Mouse (Mus musculus): ENCODE measurements around the gene C1qtnf1. TPM values are rescaled to one million over a fixed set of nuclear protein-coding genes. Genes with fewer than 3 reads are reported as not detected.
A peak's percentile ranks its signal among the peaks of the same experiment; 100 is the strongest.
"Not testable (repeated sequence)": the region's sequence is repeated elsewhere in the genome, so short reads cannot be mapped to it uniquely, and the experiment has no call there.

C1qtnf1 gene
- 1 to 10 TPM in 1 of 26 experiments, under 1 TPM in 4, not detected in 21; 0.29 to 2.2 (median 0.38) TPM for total RNA-seq (2018; cell fraction: chromatin; rRNA removed)
- total RNA-seq (2018; cell fraction: cytosol; rRNA removed), result 1 to 10 TPM in 10 of 26 experiments, under 1 TPM in 16; 0.40 to 2.6 (median 0.70) TPM
- total RNA-seq (2018; cell fraction: nucleus; rRNA removed), result 1 to 10 TPM in 12 of 26 experiments, under 1 TPM in 11, not detected in 3; 0.28 to 2.8 (median 1.1) TPM
- polyA plus RNA-seq (2018), result 0.12 to 1.2 TPM (median 0.82 TPM) in 3 replicates

DNA sequence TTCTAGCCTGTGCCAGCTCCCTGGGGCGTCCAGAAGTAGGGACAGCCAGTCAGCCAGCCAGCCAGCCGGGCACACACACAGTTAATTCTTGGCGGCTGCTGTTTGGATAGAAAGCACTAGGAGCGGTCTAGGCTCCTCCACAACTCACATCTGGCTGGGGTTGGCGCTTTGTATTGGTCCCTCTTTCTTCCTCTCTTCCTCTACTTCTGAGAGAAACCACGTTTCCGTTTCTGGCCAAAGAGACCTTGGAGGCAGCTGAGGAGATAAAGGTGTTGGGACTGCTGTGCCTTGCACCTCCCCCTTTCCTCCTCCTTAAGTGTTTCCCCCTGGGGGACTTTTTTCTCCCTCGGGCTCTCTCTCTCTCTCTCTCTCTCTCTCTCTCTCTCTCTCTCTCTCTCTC is at the start of gene C1qtnf1:
C1qtnf1 (plus strand) TSS at position 218 of the 400 bp plus-strand sequence.
- H3K36me3 ChIP-seq (ENCODE audit: inconsistent target), result no peaks in the 10 kb centered on the region
- 18% methylated on average over 7 of the region's 8 CpGs for WGBS (ENCODE audit: missing documents)
- no peaks in the 10 kb centered on the region for H3K79me2 ChIP-seq (ENCODE audit: inconsistent target)
- H3K4me3 ChIP-seq (ENCODE audit: inconsistent target), result no peak within 1 kb of the TSS
- no peak within 1 kb of the TSS for H3K27ac ChIP-seq

DNA sequence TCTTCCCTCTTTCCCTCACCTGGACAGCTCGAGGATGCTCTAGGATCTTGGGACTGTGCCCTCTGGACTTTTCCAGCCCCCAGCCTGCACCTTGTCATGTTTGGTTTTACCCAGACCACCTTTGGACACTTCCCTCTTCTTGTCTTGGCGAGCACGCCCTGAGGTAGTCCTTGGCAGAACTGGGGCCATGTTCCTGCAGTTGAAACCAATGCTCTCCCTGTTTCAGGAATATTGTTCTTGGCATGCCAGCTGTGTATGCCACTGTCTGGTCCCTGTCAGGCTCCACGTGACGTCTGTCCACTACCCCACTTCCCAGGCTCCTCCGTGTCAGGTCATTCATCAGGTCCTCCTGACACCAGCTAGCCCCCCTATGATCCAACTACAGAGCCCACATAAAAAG is 49.3 kb upstream of the C1qtnf1 start:
- Histone ChIP-seq H3K27ac (no peak overlapping the region), H3K36me3 (ENCODE audit: inconsistent target) (no peaks in the 10 kb centered on the region), H3K4me3 (ENCODE audit: inconsistent target) (no peak overlapping the region), H3K79me2 (ENCODE audit: inconsistent target) (no peaks in the 10 kb centered on the region)
- WGBS (ENCODE audit: missing documents), result 88% methylated on average over 6 of the region's 6 CpGs

DNA sequence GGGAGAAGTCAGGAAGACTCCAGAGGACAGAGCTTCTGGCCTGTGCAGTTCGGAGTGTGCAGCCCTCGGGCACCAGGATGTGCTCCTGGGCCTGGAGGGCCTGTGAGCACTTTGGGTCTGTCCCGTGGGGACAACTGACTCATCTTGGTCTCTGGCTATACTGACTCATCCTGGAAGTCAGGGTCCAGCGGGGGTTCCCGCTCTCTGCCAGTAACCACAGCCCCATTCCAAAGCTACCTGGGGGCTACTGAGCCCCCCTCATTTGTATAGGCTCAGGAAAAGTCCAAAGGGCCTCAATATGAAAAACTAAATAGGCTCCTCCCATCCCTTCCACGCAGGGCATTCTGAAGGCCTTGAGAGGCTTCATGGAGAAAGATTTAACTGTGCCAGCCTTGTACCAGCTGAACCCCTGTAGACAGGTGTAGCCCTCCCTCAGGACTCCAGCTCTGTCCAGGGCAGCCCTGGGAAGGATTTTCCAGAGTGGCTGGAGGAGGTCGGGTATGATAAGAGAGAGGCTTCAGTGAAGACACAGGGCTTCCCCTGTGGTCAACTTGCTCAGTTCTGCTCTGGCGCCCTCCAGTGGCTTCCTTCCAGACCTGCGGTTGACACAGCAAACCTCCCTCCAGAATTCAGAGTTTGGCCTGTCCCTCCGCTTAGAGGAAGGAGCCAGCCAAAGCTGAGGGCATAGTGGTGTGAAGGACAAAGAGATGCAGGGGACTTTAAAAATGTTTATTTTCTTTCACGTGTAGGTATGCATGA is 48.6 kb upstream of the C1qtnf1 start:
- WGBS (ENCODE audit: missing documents), result 38% methylated on average over 11 of the region's 11 CpGs
- H3K27ac ChIP-seq, result peak overlapping the region; percentile 24; the same call in 1 of the 2 replicates

DNA sequence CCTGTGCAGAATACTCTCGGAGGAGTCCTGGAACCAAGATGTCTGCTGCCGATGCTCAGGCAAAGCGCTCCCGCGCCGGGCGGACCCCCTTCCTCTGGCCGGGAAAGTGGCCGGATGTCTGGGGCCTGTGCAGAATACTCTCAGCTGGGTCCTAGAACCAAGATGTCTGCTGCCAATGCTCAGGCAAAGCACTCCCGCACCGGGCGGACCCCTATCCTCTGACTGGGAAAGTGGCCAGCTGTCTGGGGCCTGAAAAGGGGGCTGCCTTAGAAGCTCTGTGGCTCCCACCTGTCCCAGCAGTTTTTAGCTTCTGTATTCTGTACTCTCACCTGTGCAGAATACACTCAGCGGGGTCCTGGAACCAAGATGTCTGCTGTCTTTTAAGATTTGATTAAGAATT is 40.2 kb upstream of the C1qtnf1 start:
- 88% methylated on average over 13 of the region's 13 CpGs for WGBS (ENCODE audit: missing documents)
- H3K27ac ChIP-seq; H3K79me2 ChIP-seq (ENCODE audit: inconsistent target); H3K36me3 ChIP-seq (ENCODE audit: inconsistent target); H3K4me3 ChIP-seq (ENCODE audit: inconsistent target): not testable (repeated sequence)

More for the DNA sequence above, 48.6 kb upstream of the C1qtnf1 start:
- H3K36me3 ChIP-seq (ENCODE audit: inconsistent target), result no peaks in the 10 kb centered on the region
- no peaks in the 10 kb centered on the region for H3K79me2 ChIP-seq (ENCODE audit: inconsistent target)
- H3K4me3 ChIP-seq (ENCODE audit: inconsistent target), result no peak overlapping the region

DNA sequence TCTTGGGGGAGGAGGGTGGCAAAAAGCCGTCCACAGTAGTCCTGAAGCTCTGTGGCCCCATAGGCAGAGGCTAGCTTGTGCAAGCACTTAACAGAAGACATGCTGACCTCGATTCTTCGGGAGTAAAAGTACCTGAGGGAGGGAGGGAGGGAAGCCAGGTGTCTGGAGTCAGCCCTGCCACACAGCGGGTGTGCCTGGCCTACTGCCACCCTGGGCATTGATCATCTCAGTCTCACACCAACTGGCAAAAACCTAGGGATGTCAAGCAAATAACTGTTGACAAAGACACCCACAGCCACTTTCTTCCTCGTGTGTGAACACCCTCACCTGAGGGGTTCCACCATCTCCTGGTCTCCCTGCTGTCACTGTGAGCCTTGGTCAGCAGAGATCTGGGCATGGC is 34.0 kb upstream of the C1qtnf1 start:
- no peak overlapping the region for H3K27ac ChIP-seq
- H3K4me3 ChIP-seq (ENCODE audit: inconsistent target), result no peak overlapping the region
- 88% methylated on average over 5 of the region's 5 CpGs for WGBS (ENCODE audit: missing documents)
- peaks cover 70% of the 10 kb centered on the region for H3K36me3 ChIP-seq (ENCODE audit: inconsistent target)
- peaks cover 12% of the 10 kb centered on the region; the same call in 1 of the 2 replicates for H3K79me2 ChIP-seq (ENCODE audit: inconsistent target)

DNA sequence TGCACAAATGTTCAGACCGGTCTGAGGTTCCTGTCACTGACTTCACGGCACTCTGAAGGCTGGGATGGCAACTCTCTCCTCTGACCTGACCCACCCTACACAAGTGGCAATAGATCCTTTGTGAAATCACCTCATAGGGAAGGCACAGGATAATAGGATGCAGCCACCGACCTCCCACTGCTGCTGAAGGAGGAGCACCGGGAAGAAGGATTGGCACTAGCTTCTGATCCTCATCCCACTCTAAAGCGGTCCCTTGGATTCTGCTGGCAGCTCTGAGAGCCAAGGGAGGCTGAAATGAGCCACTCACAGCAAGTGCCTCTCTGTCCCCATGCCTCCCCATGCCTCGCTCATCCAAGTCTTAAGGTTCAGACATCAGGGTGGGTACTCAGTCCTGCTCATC is 33.5 kb upstream of the C1qtnf1 start:
- WGBS (ENCODE audit: missing documents), result 96% methylated on average over 6 of the region's 6 CpGs
- Histone ChIP-seq H3K36me3 (ENCODE audit: inconsistent target) (peaks cover 75% of the 10 kb centered on the region), H3K4me3 (ENCODE audit: inconsistent target) (no peak overlapping the region)

DNA sequence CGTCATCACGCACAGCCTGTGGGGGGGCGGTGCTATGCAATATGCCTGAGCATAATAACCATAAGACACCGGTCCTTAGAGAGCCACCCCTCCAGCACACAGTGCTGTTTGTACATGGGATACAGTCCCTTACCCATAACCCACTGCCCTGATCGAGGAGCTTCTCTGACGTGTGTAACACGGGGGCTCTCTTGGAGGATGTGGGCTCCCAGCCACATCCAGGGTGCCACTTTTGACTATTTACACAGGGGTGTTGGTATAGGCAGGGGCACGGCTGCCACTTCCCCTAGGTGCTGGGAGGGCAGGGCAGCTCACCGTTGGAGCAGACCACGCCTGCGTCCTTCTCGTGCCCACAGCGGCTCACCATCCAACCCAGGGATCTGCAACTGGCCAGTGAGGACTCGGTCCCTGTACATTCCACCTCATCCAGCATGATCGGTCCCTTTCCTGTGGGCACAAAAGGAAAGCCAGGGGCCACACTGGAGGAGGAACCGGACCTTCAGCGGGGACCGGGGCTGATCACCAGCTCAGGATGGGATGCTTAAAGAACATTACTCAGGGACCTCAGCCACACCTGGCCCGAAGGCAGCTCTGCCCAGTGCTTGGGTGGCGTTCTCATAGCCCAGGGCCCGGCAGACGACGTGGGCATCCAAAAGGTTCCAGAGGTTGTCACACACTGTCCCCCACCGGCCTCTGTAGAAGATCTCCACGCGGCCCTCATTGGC is 30.0 kb upstream of the C1qtnf1 start:
- Histone ChIP-seq H3K27ac (no peak overlapping the region), H3K4me3 (ENCODE audit: inconsistent target) (no peak overlapping the region), H3K36me3 (ENCODE audit: inconsistent target) (peaks cover 75% of the 10 kb centered on the region), H3K79me2 (ENCODE audit: inconsistent target) (peaks cover 48% of the 10 kb centered on the region)
- WGBS (ENCODE audit: missing documents), result 96% methylated on average over 25 of the region's 26 CpGs

More for the DNA sequence above, 33.5 kb upstream of the C1qtnf1 start:
- Histone ChIP-seq H3K27ac (no peak overlapping the region), H3K79me2 (ENCODE audit: inconsistent target) (peaks cover 18% of the 10 kb centered on the region)

DNA sequence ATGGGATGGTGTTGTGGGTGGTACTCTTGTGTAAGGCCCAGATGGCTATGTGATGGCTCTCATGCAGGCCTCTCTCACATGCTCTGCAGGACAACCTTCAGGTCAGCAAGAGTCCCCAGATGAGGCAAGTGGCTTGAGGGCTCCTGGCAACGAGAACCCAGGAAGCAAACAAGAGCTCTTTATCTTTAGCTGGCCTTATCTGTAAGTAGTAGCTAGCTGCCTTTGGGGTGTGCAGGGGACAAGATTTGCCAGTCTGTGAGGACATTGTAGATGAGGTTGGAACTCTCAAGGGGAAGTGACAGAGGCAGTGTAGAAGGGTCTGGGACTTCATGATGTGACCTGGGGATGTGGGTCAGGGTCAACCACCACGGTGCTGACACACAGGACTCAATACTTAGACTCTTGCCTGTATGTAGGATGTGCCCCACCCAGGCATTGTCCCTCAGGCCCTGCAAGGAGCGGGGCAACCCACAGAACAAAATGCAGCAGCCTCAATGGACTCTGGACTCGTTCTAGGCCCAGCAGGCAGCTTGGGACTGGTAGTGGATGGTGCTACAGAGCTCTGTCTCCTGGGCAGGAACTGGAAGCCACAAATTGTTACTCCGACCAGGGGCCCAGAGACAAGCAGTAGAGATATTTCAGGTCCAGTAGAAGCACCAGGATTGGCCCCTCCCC is 28.0 kb upstream of the C1qtnf1 start:
- H3K27ac ChIP-seq, result peak overlapping the region; percentile 96
- H3K79me2 ChIP-seq (ENCODE audit: inconsistent target), result peaks cover 48% of the 10 kb centered on the region
- H3K36me3 ChIP-seq (ENCODE audit: inconsistent target), result peaks cover 54% of the 10 kb centered on the region
- peak overlapping the region; percentile 88 for H3K4me3 ChIP-seq (ENCODE audit: inconsistent target)
- WGBS (ENCODE audit: missing documents), result 40% methylated on average over 5 of the region's 5 CpGs

DNA sequence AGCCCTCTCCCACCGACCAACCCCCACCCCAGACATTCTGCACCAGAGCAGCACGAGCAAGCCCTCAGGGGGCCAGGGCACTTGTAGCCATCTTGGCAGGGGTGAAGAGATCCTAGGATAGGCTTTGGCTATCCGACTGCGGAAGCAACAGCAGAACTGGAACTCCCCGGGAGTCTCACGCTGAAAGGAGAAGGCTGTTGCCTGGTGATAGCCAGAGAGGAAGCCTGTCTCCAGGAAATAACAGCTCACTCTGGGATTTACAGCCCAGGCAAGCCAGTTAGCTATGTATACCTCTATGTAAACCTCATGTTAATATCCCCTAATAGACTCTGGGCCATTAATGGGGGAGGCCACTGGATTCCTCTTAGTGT is 27.5 kb upstream of the C1qtnf1 start:
- WGBS (ENCODE audit: missing documents), result 2% methylated on average over 6 of the region's 6 CpGs
- H3K79me2 ChIP-seq (ENCODE audit: inconsistent target), result peaks cover 48% of the 10 kb centered on the region
- peaks cover 49% of the 10 kb centered on the region for H3K36me3 ChIP-seq (ENCODE audit: inconsistent target)
- peak overlapping the region; percentile 96 for H3K27ac ChIP-seq
- peak overlapping the region; percentile 88 for H3K4me3 ChIP-seq (ENCODE audit: inconsistent target)

DNA sequence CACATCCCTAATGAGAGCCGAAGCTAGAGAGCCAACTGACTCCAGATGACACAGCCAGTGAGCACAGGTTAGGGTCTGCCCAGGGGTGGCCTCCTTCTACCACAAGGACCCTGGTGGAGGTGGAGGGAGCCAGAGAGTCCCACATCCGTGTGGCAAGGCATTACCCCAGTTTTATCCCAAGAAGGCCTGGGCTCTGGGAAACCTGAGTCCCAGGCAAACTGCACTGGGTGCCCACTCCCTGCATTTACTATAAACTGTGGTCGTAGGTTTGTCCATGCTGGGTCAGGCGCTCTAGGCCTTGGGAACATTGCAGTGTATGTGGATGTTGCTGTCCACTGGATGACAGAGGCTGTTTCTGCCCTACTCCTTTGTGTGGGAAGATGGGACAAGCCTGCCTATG is 26.8 kb upstream of the C1qtnf1 start:
- Histone ChIP-seq H3K27ac (peak overlapping the region; percentile 96), H3K4me3 (ENCODE audit: inconsistent target) (peak overlapping the region; percentile 88), H3K36me3 (ENCODE audit: inconsistent target) (peaks cover 45% of the 10 kb centered on the region), H3K79me2 (ENCODE audit: inconsistent target) (peaks cover 48% of the 10 kb centered on the region)
- WGBS (ENCODE audit: missing documents), result 15% methylated on average over 4 of the region's 4 CpGs

DNA sequence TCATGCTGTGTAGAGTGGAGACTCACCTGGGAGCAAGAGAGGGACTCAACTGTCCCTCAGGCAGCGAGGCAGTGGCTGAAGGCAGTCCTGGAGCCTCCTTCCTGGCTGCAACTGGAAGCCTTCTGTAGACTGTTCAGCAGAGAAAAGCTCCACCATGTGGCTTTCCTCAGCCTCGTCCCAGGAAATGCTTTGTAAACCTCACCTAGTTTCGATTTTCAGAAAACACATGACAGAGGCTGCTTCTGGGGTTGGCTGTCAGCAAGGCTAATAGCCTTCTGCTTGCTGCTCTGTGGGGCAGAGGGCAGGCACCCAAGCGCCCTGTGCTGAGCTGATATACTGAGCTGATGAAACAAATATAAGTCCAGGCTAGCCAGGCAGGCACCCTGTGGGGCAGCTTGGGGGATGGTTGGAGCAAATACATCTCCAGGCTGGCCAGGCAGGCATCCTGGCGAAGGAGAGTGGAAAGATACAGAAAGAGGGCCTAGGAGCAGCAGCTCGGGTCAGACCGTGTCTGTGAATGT is 26.2 kb upstream of the C1qtnf1 start, which contains the start of gene Lgals3bp:
Lgals3bp (minus strand) TSS at position 333 of the 521 bp plus-strand sequence.
- 17% methylated on average over 7 of the region's 7 CpGs for WGBS (ENCODE audit: missing documents)
- peaks cover 45% of the 10 kb centered on the region for H3K36me3 ChIP-seq (ENCODE audit: inconsistent target)
- H3K79me2 ChIP-seq (ENCODE audit: inconsistent target), result peaks cover 48% of the 10 kb centered on the region
- peak within 1 kb of the TSS; percentile 88 for H3K4me3 ChIP-seq (ENCODE audit: inconsistent target)
- H3K27ac ChIP-seq, result peak within 1 kb of the TSS; percentile 96

DNA sequence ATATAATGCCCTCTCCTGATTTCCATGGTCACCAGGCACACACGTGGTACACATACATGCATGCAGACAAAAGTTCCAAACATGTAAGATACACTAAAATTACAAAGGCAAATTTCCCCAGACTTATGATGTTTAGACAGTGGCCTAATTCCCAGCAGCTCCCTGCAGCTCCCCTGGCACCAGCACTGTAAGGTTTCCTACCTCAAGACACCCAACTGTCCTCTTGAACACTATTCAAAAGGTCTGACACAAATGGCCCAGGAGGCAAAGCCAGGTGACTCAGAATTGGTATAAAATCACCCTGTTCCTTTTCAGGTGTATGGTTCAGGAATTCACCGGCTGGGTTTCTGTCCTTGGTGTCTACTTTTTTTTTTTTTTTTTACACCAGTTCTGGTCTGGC is 24.8 kb upstream of the C1qtnf1 start:
- 94% methylated on average over 2 of the region's 2 CpGs for WGBS (ENCODE audit: missing documents)
- H3K27ac ChIP-seq, result no peak overlapping the region
- no peak overlapping the region for H3K4me3 ChIP-seq (ENCODE audit: inconsistent target)
- H3K36me3 ChIP-seq (ENCODE audit: inconsistent target), result peaks cover 45% of the 10 kb centered on the region
- peaks cover 44% of the 10 kb centered on the region for H3K79me2 ChIP-seq (ENCODE audit: inconsistent target)

DNA sequence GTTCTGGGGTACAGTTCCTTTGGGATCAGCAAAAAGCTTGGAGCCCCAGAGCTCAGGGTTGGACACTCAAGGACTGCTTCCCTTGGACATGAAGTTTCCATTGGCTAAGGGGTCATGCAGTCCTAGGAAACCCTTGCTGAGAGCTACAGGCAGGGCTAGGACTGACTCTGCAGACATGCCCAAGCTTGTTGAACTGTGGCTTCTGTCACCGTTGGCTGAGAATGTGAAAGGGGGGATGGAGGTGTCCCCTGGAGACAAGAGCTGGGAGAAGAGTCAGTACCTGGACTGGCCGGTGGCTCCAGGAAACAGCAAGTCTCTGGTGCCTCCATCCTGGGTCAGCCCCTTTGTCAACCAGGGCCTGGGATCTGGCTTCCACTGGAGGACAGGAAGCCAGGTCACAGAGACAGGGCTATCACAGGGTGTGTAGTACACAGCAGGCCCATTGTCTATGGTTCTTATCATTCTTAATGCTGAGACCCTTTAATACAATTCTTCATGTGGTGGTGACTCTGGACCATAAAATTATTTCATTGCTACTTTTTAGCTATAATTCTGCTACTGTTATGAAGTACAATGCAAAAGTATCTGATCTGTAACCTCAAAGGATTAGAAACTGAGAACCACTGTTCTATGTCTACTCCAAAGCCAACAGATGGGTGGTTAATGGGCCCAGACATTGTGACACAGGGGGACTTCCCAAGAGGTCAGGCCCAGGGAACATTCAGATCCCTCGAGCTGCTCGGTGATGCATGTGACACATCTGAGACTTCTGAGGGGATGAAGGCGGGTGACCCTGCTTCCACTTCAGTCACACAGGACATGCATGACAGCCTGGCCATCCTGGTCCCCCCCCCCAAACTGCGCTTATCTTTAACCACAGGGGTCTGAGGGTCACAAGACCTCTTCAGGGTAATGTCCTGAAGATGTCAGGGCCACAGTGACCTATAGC is 23.8 kb upstream of the C1qtnf1 start:
- peaks cover 34% of the 10 kb centered on the region for H3K79me2 ChIP-seq (ENCODE audit: inconsistent target)
- peaks cover 45% of the 10 kb centered on the region for H3K36me3 ChIP-seq (ENCODE audit: inconsistent target)
- WGBS (ENCODE audit: missing documents), result 86% methylated on average over 6 of the region's 6 CpGs
- no peak overlapping the region for H3K27ac ChIP-seq
- no peak overlapping the region for H3K4me3 ChIP-seq (ENCODE audit: inconsistent target)

Data from macrophage (primary cell).